12 mouse cellular contexts compared by ENCODE assay signal in the genomic region with DNA sequence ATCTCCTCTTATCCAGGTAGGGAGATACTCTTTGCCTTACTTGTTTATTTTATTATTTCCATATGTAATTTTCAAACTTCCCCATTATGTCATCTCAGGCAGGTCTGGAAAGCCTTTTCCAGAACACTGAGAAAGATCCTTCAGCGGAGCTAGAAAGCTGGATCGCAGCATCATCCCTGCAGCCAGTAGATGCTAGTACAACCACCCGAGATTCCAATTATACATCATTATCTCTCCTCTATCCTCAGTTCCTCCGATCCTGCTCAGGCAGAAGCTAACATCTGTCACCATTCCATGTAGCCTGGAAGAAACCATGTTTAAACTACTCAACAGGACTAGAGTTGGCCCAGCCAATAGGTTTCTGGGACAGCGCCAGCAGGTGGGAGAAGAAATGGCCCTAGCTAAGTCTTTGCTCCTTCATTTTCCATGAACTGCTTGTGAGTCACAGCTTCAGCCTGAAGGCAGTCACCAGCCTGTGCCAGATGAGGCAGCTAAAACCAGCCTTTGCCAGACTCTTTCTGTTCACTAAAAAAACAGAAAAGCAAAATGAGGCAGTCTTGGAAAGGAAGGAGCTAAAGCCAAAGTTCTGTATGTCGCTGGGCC.
A peak's percentile ranks its signal among the peaks of the same experiment; 100 is the strongest.
DNase-seq lines count a peak whose midpoint lies in the region; ATAC-seq lines count a peak whose summit lies in the region.
"Had no signal": no experiment of that assay in that cellular context is flagged by ENCODE, and none has a peak within 500 bp of the region (broad histone marks: within the 10 kb centered on the region; RNA-seq: fewer than 3 reads in every experiment).

No protein-coding gene starts in this region.

- 69% methylated on average over 6 of the region's 6 CpGs for WGBS in limb, embryonic 15.5 days
- WGBS in midbrain, embryonic 10.5 days = 92% methylated on average over 6 of the region's 6 CpGs

- no peaks in the 10 kb centered on the region for H3K36me3 ChIP-seq in limb, embryonic 15.5 days
- no peaks in the 10 kb centered on the region for H3K36me3 ChIP-seq in midbrain, embryonic 10.5 days
- H3K36me3 ChIP-seq: hindbrain, embryonic 15.5 days; lung, embryonic 15.5 days had no signal

- no peak overlapping the region for H3K9ac ChIP-seq in limb, embryonic 15.5 days
- H3K9ac ChIP-seq: hindbrain, embryonic 15.5 days; lung, embryonic 15.5 days had no signal

- H3K27me3 ChIP-seq in limb, embryonic 15.5 days = no peaks in the 10 kb centered on the region
- no peaks in the 10 kb centered on the region for H3K27me3 ChIP-seq in midbrain, embryonic 10.5 days (ENCODE audit: low read depth, poor library complexity, severe bottlenecking)
- H3K27me3 ChIP-seq: CH12.LX; hindbrain, embryonic 15.5 days; lung, embryonic 15.5 days had no signal

- H3K4me2 ChIP-seq in limb, embryonic 15.5 days = no peak overlapping the region
- H3K4me2 ChIP-seq: hindbrain, embryonic 15.5 days; lung, embryonic 15.5 days had no signal

- intact Hi-C loops in gastrocnemius, postnatal 14 days (cut with DNase I; ENCODE audit: low total_unique reads) = no loop called here

- no peak overlapping the region for H3K4me3 ChIP-seq in limb, embryonic 15.5 days
- no peak overlapping the region for H3K4me3 ChIP-seq in midbrain, embryonic 10.5 days
- H3K4me3 ChIP-seq: hindbrain, embryonic 15.5 days; lung, embryonic 15.5 days had no signal

- ATAC-seq in limb, embryonic 15.5 days (ENCODE audit: insufficient number of reproducible peaks, low FRiP score, low TSS enrichment, low read depth) = no peak

- H3K27ac ChIP-seq in limb, embryonic 15.5 days = peak overlapping the region; percentile 22; the same call in 1 of the 2 replicates
- H3K27ac ChIP-seq in midbrain, embryonic 10.5 days (replicated peaks) = no peak overlapping the region
- H3K27ac ChIP-seq: hindbrain, embryonic 15.5 days; lung, embryonic 15.5 days had no signal

- H3K4me1 ChIP-seq in limb, embryonic 15.5 days = peaks cover 11% of the 10 kb centered on the region
- H3K4me1 ChIP-seq in midbrain, embryonic 10.5 days = no peaks in the 10 kb centered on the region
- H3K4me1 ChIP-seq: hindbrain, embryonic 15.5 days; lung, embryonic 15.5 days had no signal

- H3K9me3 ChIP-seq in limb, embryonic 15.5 days = no peaks in the 10 kb centered on the region
- no peaks in the 10 kb centered on the region for H3K9me3 ChIP-seq in midbrain, embryonic 10.5 days (replicated peaks)
- H3K9me3 ChIP-seq: hindbrain, embryonic 15.5 days; lung, embryonic 15.5 days had no signal

- peak; percentile 13 for DNase-seq in gastrocnemius, postnatal 14 days
- no peak for DNase-seq in gastrocnemius, adult 18-20 months (ENCODE audit: low spot score)
- DNase-seq in Muller cell, postnatal 12 days (ENCODE audit: inconsistent ontology term) = peak; percentile 57
- DNase-seq in frontal cortex, adult 2 months (ENCODE audit: extremely low spot score in 1 of 2, low spot score in 1 of 2) = peak; percentile 41 to 79
- DNase-seq in kidney, postnatal 14 days = no peak
- no peak for DNase-seq in lung, adult 18-20 months
- no peak for DNase-seq in midbrain, embryonic 10.5 days (ENCODE audit: low spot score)
- DNase-seq: adrenal gland, postnatal 14 days had no signal

Comparison
In these comparisons a context has a peak if more than half of its experiments do, and no peak if none do; other contexts are left out.
1. DNase-seq: peak in gastrocnemius, postnatal 14 days (single experiment), Muller cell, postnatal 12 days (single experiment) and frontal cortex, adult 2 months (2 of 2); none in gastrocnemius, adult 18-20 months (single experiment), kidney, postnatal 14 days (single experiment), lung, adult 18-20 months (0 of 2) and midbrain, embryonic 10.5 days (single experiment).